Mouse (Mus musculus): ENCODE measurements around the gene Atp13a2. TPM values are rescaled to one million over a fixed set of nuclear protein-coding genes. Genes with fewer than 3 reads are reported as not detected.

The Atp13a2 gene
- polyA plus RNA-seq, 1 experiment from 2014 or later = 160 TPM

- Histone ChIP-seq H3K27ac (ENCODE audit: low read depth, low read length) (no peak overlapping the region), H3K4me2 (ENCODE audit: low read depth, low read length) (no peak overlapping the region), H3K9me3 (ENCODE audit: control insufficient read depth, low read length) (no peaks in the 10 kb centered on the region), H3K9ac (replicated peaks; ENCODE audit: low read depth, low read length) (no peak overlapping the region), H3K36me3 (ENCODE audit: control insufficient read depth, insufficient read depth, low read length) (peaks cover 22% of the 10 kb centered on the region), H3K4me3 (ENCODE audit: low read depth, low read length) (no peak overlapping the region), H3K27me3 (ENCODE audit: control insufficient read depth, insufficient read depth, low read length) (no peaks in the 10 kb centered on the region), H3K4me1 (ENCODE audit: control insufficient read depth, insufficient read depth, low read length) (peaks cover 16% of the 10 kb centered on the region)
- 82% methylated on average over 29 of the region's 29 CpGs for WGBS
- no peak for ATAC-seq (ENCODE audit: low read depth)
These were observed 31.2 kb downstream of the Atp13a2 start for GRCm38 (mm10) chr4:141017657-141018436.

- no peak overlapping the region for H3K4me3 ChIP-seq (ENCODE audit: low read depth, low read length)
- H3K9ac ChIP-seq (replicated peaks; ENCODE audit: low read depth, low read length) = peak overlapping the region; percentile 28; the same call in 1 of the 2 replicates
- no peak overlapping the region for H3K4me2 ChIP-seq (ENCODE audit: low read depth, low read length)
- H3K9me3 ChIP-seq (ENCODE audit: control insufficient read depth, low read length) = no peaks in the 10 kb centered on the region
- ATAC-seq (ENCODE audit: low read depth) = no peak
- H3K27ac ChIP-seq (ENCODE audit: low read depth, low read length) = peak overlapping the region; percentile 84
- H3K27me3 ChIP-seq (ENCODE audit: control insufficient read depth, insufficient read depth, low read length) = no peaks in the 10 kb centered on the region
- H3K36me3 ChIP-seq (ENCODE audit: control insufficient read depth, insufficient read depth, low read length) = peaks cover 6% of the 10 kb centered on the region
- peaks cover 16% of the 10 kb centered on the region for H3K4me1 ChIP-seq (ENCODE audit: control insufficient read depth, insufficient read depth, low read length)
- 86% methylated on average over 17 of the region's 17 CpGs for WGBS
These were observed 33.5 kb downstream of the Atp13a2 start for GRCm38 (mm10) chr4:141020220-141020619.

GRCm38 (mm10) chr4:141020811-141021613 is 34.3 kb downstream of the Atp13a2 start:
- no peaks in the 10 kb centered on the region; the same call in none of the 2 replicates for H3K36me3 ChIP-seq (ENCODE audit: control insufficient read depth, insufficient read depth, low read length)
- H3K4me2 ChIP-seq (ENCODE audit: low read depth, low read length) = 0 out of 2 replicates have a peak overlapping the region, but pooled peaks have one; percentile 16
- peak; percentile 67 for ATAC-seq (ENCODE audit: low read depth)
- 24% methylated on average over 14 of the region's 14 CpGs for WGBS
- peak overlapping the region; percentile 28 for H3K9ac ChIP-seq (replicated peaks; ENCODE audit: low read depth, low read length)
- peaks cover 16% of the 10 kb centered on the region for H3K4me1 ChIP-seq (ENCODE audit: control insufficient read depth, insufficient read depth, low read length)
- peak overlapping the region; percentile 84 for H3K27ac ChIP-seq (ENCODE audit: low read depth, low read length)
- H3K9me3 ChIP-seq (ENCODE audit: control insufficient read depth, low read length) = no peaks in the 10 kb centered on the region
- H3K27me3 ChIP-seq (ENCODE audit: control insufficient read depth, insufficient read depth, low read length) = no peaks in the 10 kb centered on the region
- H3K4me3 ChIP-seq (ENCODE audit: low read depth, low read length) = no peak overlapping the region

GRCm38 (mm10) chr4:141021614-141021929 is 34.9 kb downstream of the Atp13a2 start:
- peak; percentile 32; the same call in 1 of the 2 replicates for ATAC-seq (ENCODE audit: low read depth)
- Histone ChIP-seq H3K4me3 (ENCODE audit: low read depth, low read length) (no peak overlapping the region), H3K27me3 (ENCODE audit: control insufficient read depth, insufficient read depth, low read length) (no peaks in the 10 kb centered on the region), H3K27ac (ENCODE audit: low read depth, low read length) (peak overlapping the region; percentile 84), H3K36me3 (ENCODE audit: control insufficient read depth, insufficient read depth, low read length) (no peaks in the 10 kb centered on the region; the same call in 1 of the 2 replicates), H3K9me3 (ENCODE audit: control insufficient read depth, low read length) (no peaks in the 10 kb centered on the region), H3K4me1 (ENCODE audit: control insufficient read depth, insufficient read depth, low read length) (peaks cover 16% of the 10 kb centered on the region), H3K4me2 (ENCODE audit: low read depth, low read length) (no peak overlapping the region), H3K9ac (replicated peaks; ENCODE audit: low read depth, low read length) (peak overlapping the region; percentile 28; the same call in 1 of the 2 replicates)
- WGBS = 36% methylated on average over 11 of the region's 11 CpGs

- no peak for ATAC-seq (ENCODE audit: low read depth)
- WGBS = 76% methylated on average over 9 of the region's 9 CpGs
- peaks cover 5% of the 10 kb centered on the region for H3K36me3 ChIP-seq (ENCODE audit: control insufficient read depth, insufficient read depth, low read length)
- H3K4me2 ChIP-seq (ENCODE audit: low read depth, low read length) = no peak overlapping the region
- no peak overlapping the region for H3K4me3 ChIP-seq (ENCODE audit: low read depth, low read length)
- H3K9ac ChIP-seq (replicated peaks; ENCODE audit: low read depth, low read length) = no peak overlapping the region
- no peak overlapping the region for H3K27ac ChIP-seq (ENCODE audit: low read depth, low read length)
- peaks cover 16% of the 10 kb centered on the region for H3K4me1 ChIP-seq (ENCODE audit: control insufficient read depth, insufficient read depth, low read length)
- H3K9me3 ChIP-seq (ENCODE audit: control insufficient read depth, low read length) = no peaks in the 10 kb centered on the region
- H3K27me3 ChIP-seq (ENCODE audit: control insufficient read depth, insufficient read depth, low read length) = no peaks in the 10 kb centered on the region
These were observed 37.4 kb downstream of the Atp13a2 start for GRCm38 (mm10) chr4:141024052-141024451.

- WGBS = 80% methylated on average over 14 of the region's 27 CpGs
- no peak for ATAC-seq (ENCODE audit: low read depth)
- no peaks in the 10 kb centered on the region for H3K27me3 ChIP-seq (ENCODE audit: control insufficient read depth, insufficient read depth, low read length)
- H3K4me3 ChIP-seq (ENCODE audit: low read depth, low read length) = no peak overlapping the region
- H3K9me3 ChIP-seq (ENCODE audit: control insufficient read depth, low read length) = no peaks in the 10 kb centered on the region
- H3K4me1 ChIP-seq (ENCODE audit: control insufficient read depth, insufficient read depth, low read length) = peaks cover 16% of the 10 kb centered on the region
- no peak overlapping the region for H3K27ac ChIP-seq (ENCODE audit: low read depth, low read length)
- peaks cover 5% of the 10 kb centered on the region for H3K36me3 ChIP-seq (ENCODE audit: control insufficient read depth, insufficient read depth, low read length)
- H3K4me2 ChIP-seq (ENCODE audit: low read depth, low read length) = no peak overlapping the region
- H3K9ac ChIP-seq (replicated peaks; ENCODE audit: low read depth, low read length) = no peak overlapping the region
These were observed 38.3 kb downstream of the Atp13a2 start for GRCm38 (mm10) chr4:141024992-141025391.

- H3K27ac ChIP-seq (ENCODE audit: low read depth, low read length) = no peak overlapping the region
- 88% methylated on average over 17 of the region's 18 CpGs for WGBS
These were observed 44.0 kb downstream of the Atp13a2 start for GRCm38 (mm10) chr4:141030541-141031206.

GRCm38 (mm10) chr4:141031733-141032132 is 45.1 kb downstream of the Atp13a2 start:
- WGBS = 16% methylated on average over 6 of the region's 6 CpGs
- H3K36me3 ChIP-seq (ENCODE audit: control insufficient read depth, insufficient read depth, low read length) = peaks cover 5% of the 10 kb centered on the region; the same call in 1 of the 2 replicates
- H3K9me3 ChIP-seq (ENCODE audit: control insufficient read depth, low read length) = no peaks in the 10 kb centered on the region
- no peak overlapping the region for H3K4me3 ChIP-seq (ENCODE audit: low read depth, low read length)
- H3K27ac ChIP-seq (ENCODE audit: low read depth, low read length) = no peak overlapping the region
- H3K4me2 ChIP-seq (ENCODE audit: low read depth, low read length) = no peak overlapping the region
- peak; percentile 71; the same call in 1 of the 2 replicates for ATAC-seq (ENCODE audit: low read depth)
- H3K4me1 ChIP-seq (ENCODE audit: control insufficient read depth, insufficient read depth, low read length) = no peaks in the 10 kb centered on the region
- H3K27me3 ChIP-seq (ENCODE audit: control insufficient read depth, insufficient read depth, low read length) = no peaks in the 10 kb centered on the region
- no peak overlapping the region for H3K9ac ChIP-seq (replicated peaks; ENCODE audit: low read depth, low read length)

More at GRCm38 (mm10) chr4:141030541-141031206, 44.0 kb downstream of the Atp13a2 start:
- H3K27me3 ChIP-seq (ENCODE audit: control insufficient read depth, insufficient read depth, low read length) = no peaks in the 10 kb centered on the region
- no peak for ATAC-seq (ENCODE audit: low read depth)
- H3K4me1 ChIP-seq (ENCODE audit: control insufficient read depth, insufficient read depth, low read length) = no peaks in the 10 kb centered on the region
- no peak overlapping the region for H3K9ac ChIP-seq (replicated peaks; ENCODE audit: low read depth, low read length)
- H3K36me3 ChIP-seq (ENCODE audit: control insufficient read depth, insufficient read depth, low read length) = peaks cover 5% of the 10 kb centered on the region; the same call in 1 of the 2 replicates
- no peak overlapping the region for H3K4me3 ChIP-seq (ENCODE audit: low read depth, low read length)
- H3K4me2 ChIP-seq (ENCODE audit: low read depth, low read length) = no peak overlapping the region
- no peaks in the 10 kb centered on the region for H3K9me3 ChIP-seq (ENCODE audit: control insufficient read depth, low read length)
